Mouse (Mus musculus) testis, adult 2 months (tissue): ENCODE measurements around the gene Klk4.

Source experiments
- CTCF ChIP-seq: fragments of 200-500 bp; IDR thresholded peaks from 2 replicates; pipeline ENCODE4 v1.5.1; 2012; ENCODE audit warnings: low read depth, mild to moderate bottlenecking, inconsistent platforms, low read length, moderate library complexity; ENCODE audit not compliant: control insufficient read depth, insufficient read depth, insufficient replicate concordance
- POLR2A ChIP-seq: fragments of 200-500 bp; IDR thresholded peaks from 2 replicates; pipeline ENCODE4 v1.6.1; 2012; ENCODE audit warnings: low read depth, mild to moderate bottlenecking, inconsistent platforms, low read length, moderate library complexity; ENCODE audit not compliant: control insufficient read depth

DNA sequence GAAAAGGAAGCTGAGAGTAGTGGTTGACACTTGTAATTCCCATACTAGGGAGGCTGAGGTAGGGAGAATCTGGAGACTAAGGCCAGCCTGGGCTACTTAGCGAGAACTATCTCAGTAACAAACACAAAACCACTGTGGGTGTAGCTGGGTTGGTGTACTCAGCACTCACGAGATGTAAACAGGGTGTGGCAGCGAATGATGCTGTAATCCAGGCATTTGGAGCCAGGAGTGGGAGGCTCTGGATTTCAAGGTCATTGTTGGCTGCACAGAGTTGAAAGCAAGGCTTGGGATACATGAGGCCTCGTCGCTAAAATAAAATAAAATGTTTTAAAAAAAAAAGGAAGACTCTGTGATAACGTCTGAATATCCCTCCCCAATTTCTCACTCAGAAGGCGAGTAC, 24.7 kb upstream of the Klk4 start:
- TF ChIP-seq CTCF (no peak), POLR2A (no peak)
